Mouse (Mus musculus) sigmoid colon, adult 10 weeks (tissue): ENCODE data around the gene Rab7b. TPM values are rescaled to one million over a fixed set of nuclear protein-coding genes. Genes with fewer than 3 reads are reported as not detected.

Experiments used
- polyA plus RNA-seq: library from polyadenylated mRNA; stranded (reverse); fragments of 350-450 nt; fragmentation: Illumina TruSeq; extraction: RNeasy Lipid Tissue Mini Kit (QIAGEN cat#74804); gene quantifications from one replicate; pipeline ENCODE4 v1.2.3, GENCODE M21; 2014; ENCODE audit warnings: low read depth, low replicate concordance

Gene Rab7b
- 4.1 TPM for polyA plus RNA-seq

GRCm38 (mm10) chr1:131688475-131688874, at the start of gene Rab7b:
TSS of gene Rab7b (plus strand) at chr1:131688695.

GRCm38 (mm10) chr1:131743868-131744464, 55.5 kb downstream of the Rab7b start, which contains the start of gene Slc26a9:
TSS of gene Slc26a9 (plus strand) at chr1:131744022.

Other genes starting within 250 kb of the Rab7b start
- gene Srgap2, start 161.3 kb upstream of the Rab7b start, polyA plus RNA-seq: 11.4 TPM
- 1.7 TPM for gene Fam72a, start 160.8 kb upstream of the Rab7b start, polyA plus RNA-seq
- gene Avpr1b, start 89.5 kb upstream of the Rab7b start, polyA plus RNA-seq: 1.4 TPM
- gene Ctse, start 50.4 kb upstream of the Rab7b start, polyA plus RNA-seq: 62.8 TPM
- not detected for gene Slc26a9, start 55.3 kb downstream of the Rab7b start, polyA plus RNA-seq
- 13.6 TPM for gene Pm20d1, start 108.7 kb downstream of the Rab7b start, polyA plus RNA-seq
- gene Slc41a1, start 138.8 kb downstream of the Rab7b start, polyA plus RNA-seq: 6.1 TPM
- 7.1 TPM for gene Rab29, start 178.5 kb downstream of the Rab7b start, polyA plus RNA-seq
- 116 TPM for gene Nucks1, start 221.8 kb downstream of the Rab7b start, polyA plus RNA-seq